Mouse (Mus musculus): ENCODE measurements around the gene Sfpq. TPM values are rescaled to one million over a fixed set of nuclear protein-coding genes. Genes with fewer than 3 reads are reported as not detected.

Gene Sfpq
- polyA plus RNA-seq, 1 experiment from 2014 or later = 312 TPM

DNA sequence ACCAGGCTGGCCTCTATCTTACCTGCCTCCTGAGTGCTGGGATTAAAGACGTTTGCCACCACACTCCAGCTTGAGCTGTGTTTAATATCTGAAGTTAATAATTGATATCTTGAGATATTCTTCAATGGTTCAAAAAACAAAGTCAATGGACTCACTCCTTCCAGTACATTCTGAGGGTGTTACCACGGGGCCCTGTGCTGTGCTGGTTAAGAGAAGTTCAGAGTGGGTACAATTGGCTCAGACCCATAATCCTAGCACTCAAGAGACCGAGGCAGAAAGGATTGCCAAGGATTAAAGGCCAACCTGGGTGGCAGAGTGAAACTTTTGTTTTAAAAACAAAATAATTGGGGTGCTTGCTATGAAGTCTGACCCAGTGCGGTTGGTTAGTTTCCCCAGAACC lies 4.8 kb upstream of the Sfpq start:
- Histone ChIP-seq H3K79me2 (ENCODE audit: inconsistent target) (no peaks in the 10 kb centered on the region), H3K4me3 (ENCODE audit: inconsistent target) (no peak overlapping the region; the same call in 1 of the 2 replicates), H3K36me3 (ENCODE audit: inconsistent target) (no peaks in the 10 kb centered on the region), H3K27ac (peak overlapping the region; percentile 43; the same call in 1 of the 2 replicates)
- WGBS (ENCODE audit: missing documents) = 96% methylated on average over 4 of the region's 4 CpGs

- Histone ChIP-seq H3K27ac (0 out of 2 replicates have a peak overlapping the region, but pooled peaks have one; percentile 17), H3K36me3 (ENCODE audit: inconsistent target) (0 out of 2 replicates have a peak, but pooled peaks cover 3% of the 10 kb centered on the region), H3K4me3 (ENCODE audit: inconsistent target) (peak overlapping the region; percentile 22), H3K79me2 (ENCODE audit: inconsistent target) (peaks cover 37% of the 10 kb centered on the region)
- WGBS (ENCODE audit: missing documents) = 9% methylated on average over 13 of the region's 13 CpGs
These were observed 543 bp upstream of the Sfpq start for GRCm38 (mm10) chr4:127020411-127021150.

GRCm38 (mm10) chr4:127021989-127022626 lies 984 bp downstream of the Sfpq start:
- Histone ChIP-seq H3K36me3 (ENCODE audit: inconsistent target) (peaks cover 17% of the 10 kb centered on the region; the same call in 1 of the 2 replicates), H3K4me3 (ENCODE audit: inconsistent target) (peak overlapping the region; percentile 90), H3K27ac (peak overlapping the region; percentile 13; the same call in 1 of the 2 replicates), H3K79me2 (ENCODE audit: inconsistent target) (peaks cover 52% of the 10 kb centered on the region)
- WGBS (ENCODE audit: missing documents) = 2% methylated on average over 53 of the region's 53 CpGs

- Histone ChIP-seq H3K27ac (no peak overlapping the region), H3K4me3 (ENCODE audit: inconsistent target) (peak overlapping the region; percentile 90), H3K36me3 (ENCODE audit: inconsistent target) (peaks cover 28% of the 10 kb centered on the region; the same call in 1 of the 2 replicates), H3K79me2 (ENCODE audit: inconsistent target) (peaks cover 63% of the 10 kb centered on the region)
- WGBS (ENCODE audit: missing documents) = 1% methylated on average over 9 of the region's 9 CpGs
These were observed 2.1 kb downstream of the Sfpq start for GRCm38 (mm10) chr4:127023201-127023600.

DNA sequence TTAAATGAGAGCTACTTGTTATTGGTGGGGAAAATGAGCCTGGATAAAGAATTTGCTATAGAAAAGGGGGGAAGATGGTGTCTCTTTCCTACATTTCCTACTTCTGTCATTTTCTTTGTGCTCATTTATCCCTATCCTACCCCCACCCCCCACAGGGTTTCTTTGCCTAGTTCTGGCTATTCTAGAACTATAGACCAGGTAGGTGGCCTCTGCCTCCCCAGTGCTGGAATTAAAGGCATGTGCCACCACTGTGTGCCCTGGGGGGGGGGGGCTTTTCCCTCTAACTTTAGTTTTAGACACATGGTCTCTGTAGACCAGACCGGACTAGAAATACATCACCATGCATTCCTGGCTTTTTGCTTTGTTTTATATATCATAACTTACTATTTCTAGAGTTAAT lies 3.1 kb downstream of the Sfpq start:
- 45% methylated on average over 1 of the region's 1 CpGs for WGBS (ENCODE audit: missing documents)

DNA sequence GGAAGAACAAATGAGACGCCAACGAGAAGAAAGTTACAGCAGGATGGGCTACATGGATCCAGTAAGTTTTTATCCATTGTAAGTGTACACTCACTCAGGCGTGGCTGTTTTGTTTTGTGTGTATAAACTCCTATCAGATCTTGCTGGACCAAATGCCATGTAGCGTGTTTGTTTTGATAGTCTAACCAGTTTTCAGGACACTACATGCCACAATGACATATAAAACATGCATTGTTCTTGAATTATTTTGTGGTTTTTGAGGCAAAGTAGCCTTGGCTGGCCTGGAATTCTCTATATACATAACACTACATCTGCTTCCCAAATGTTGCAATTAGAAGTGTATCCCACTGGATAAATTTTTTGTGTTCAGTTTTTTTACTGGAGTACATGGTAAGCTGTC lies 5.7 kb downstream of the Sfpq start:
- Histone ChIP-seq H3K36me3 (ENCODE audit: inconsistent target) (peaks cover 64% of the 10 kb centered on the region), H3K27ac (no peak overlapping the region), H3K4me3 (ENCODE audit: inconsistent target) (no peak overlapping the region), H3K79me2 (ENCODE audit: inconsistent target) (peaks cover 99% of the 10 kb centered on the region)
- 82% methylated on average over 3 of the region's 4 CpGs for WGBS (ENCODE audit: missing documents)

More for the DNA sequence above, 3.1 kb downstream of the Sfpq start:
- Histone ChIP-seq H3K36me3 (ENCODE audit: inconsistent target) (peaks cover 38% of the 10 kb centered on the region), H3K27ac (no peak overlapping the region), H3K4me3 (ENCODE audit: inconsistent target) (peak overlapping the region; percentile 90), H3K79me2 (ENCODE audit: inconsistent target) (peaks cover 73% of the 10 kb centered on the region)

GRCm38 (mm10) chr4:127027228-127028190 lies 6.4 kb downstream of the Sfpq start:
- 56% methylated on average over 4 of the region's 4 CpGs for WGBS (ENCODE audit: missing documents)
- Histone ChIP-seq H3K36me3 (ENCODE audit: inconsistent target) (peaks cover 71% of the 10 kb centered on the region), H3K27ac (no peak overlapping the region), H3K79me2 (ENCODE audit: inconsistent target) (peaks cover 100% of the 10 kb centered on the region), H3K4me3 (ENCODE audit: inconsistent target) (no peak overlapping the region)

- no peak overlapping the region for H3K27ac ChIP-seq
- 72% methylated on average over 3 of the region's 3 CpGs for WGBS (ENCODE audit: missing documents)
- peaks cover 33% of the 10 kb centered on the region for H3K79me2 ChIP-seq (ENCODE audit: inconsistent target)
These were observed 16.0 kb downstream of the Sfpq start for GRCm38 (mm10) chr4:127037158-127037557.

DNA sequence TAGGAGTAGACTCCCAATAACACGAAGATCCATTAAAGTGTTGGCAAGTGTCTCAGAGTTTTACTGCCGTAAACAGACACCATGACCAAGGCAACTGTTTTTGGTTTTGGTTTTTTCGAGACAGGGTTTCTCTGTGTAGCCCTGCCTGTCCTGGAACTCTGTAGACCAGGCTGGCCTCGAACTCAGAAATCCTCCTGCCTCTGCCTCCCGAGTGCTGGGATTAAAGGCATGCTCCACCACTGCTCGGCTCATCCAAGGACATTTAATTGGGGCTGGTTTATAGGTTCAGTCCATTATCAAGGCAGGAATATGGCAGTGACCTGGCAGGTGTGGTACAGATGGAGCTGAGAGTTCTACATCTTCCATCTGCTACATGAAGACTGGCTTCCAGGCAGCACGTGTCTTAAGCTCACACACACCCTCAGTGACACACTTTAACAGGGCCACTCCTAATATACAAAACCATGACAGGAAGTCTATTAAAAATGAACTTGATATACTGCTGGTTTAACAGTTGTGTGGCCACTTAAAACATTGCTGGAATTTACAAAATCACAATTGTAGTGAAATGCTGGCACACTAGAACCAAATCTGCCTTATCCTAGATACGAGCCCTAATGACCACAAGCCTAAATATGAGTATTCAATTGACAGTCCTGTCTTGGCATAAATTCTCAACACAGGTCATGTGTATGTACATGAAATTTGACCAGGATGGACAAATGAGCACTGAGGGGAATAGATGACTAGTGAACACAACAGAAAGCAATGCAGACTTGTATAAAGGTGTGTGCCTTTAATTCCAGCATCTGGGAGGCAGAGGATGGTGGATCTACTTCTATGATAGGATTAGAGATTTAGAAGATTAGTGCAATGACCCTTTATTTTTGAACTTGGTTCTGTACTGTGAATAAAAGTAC lies 17.0 kb downstream of the Sfpq start:
- WGBS (ENCODE audit: missing documents) = 93% methylated on average over 7 of the region's 8 CpGs
- Histone ChIP-seq H3K4me3 (ENCODE audit: inconsistent target) (no peak overlapping the region), H3K27ac (no peak overlapping the region), H3K36me3 (ENCODE audit: inconsistent target) (peaks cover 56% of the 10 kb centered on the region), H3K79me2 (ENCODE audit: inconsistent target) (peaks cover 23% of the 10 kb centered on the region)

More at GRCm38 (mm10) chr4:127037158-127037557, 16.0 kb downstream of the Sfpq start:
- peaks cover 65% of the 10 kb centered on the region for H3K36me3 ChIP-seq (ENCODE audit: inconsistent target)
- no peak overlapping the region for H3K4me3 ChIP-seq (ENCODE audit: inconsistent target)

DNA sequence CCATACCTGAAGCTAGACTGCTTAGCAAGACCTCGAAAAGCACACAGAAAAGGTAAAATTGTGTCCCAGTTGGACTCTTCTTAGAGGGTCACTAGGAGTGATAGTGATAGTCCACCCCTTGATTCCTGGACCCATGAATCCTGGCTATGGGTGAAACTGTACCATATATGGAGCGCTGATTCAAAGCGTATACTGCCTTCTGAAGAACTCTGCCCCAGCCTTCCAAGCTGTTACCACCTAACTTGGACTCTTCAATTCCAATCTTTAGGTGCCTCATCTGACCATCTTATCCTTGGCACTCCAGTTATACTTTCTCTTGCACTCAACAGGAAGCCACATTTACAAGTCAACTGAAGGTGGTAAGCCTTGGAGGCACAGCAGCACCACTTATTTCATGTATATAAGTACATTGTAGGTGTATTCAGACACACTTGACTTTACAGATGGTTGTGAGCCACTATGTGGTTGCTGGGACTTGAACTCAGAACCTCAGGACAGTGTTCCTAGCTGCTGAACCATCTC lies 17.8 kb downstream of the Sfpq start:
- WGBS (ENCODE audit: missing documents) = 90% methylated on average over 3 of the region's 3 CpGs
- Histone ChIP-seq H3K79me2 (ENCODE audit: inconsistent target) (peaks cover 15% of the 10 kb centered on the region), H3K4me3 (ENCODE audit: inconsistent target) (no peak overlapping the region), H3K27ac (no peak overlapping the region), H3K36me3 (ENCODE audit: inconsistent target) (peaks cover 49% of the 10 kb centered on the region)

- 96% methylated on average over 2 of the region's 3 CpGs for WGBS (ENCODE audit: missing documents)
- Histone ChIP-seq H3K36me3 (ENCODE audit: inconsistent target) (peaks cover 38% of the 10 kb centered on the region), H3K4me3 (ENCODE audit: inconsistent target) (no peak overlapping the region), H3K79me2 (ENCODE audit: inconsistent target) (peaks cover 4% of the 10 kb centered on the region; the same call in 1 of the 2 replicates), H3K27ac (no peak overlapping the region)
These were observed 18.9 kb downstream of the Sfpq start for GRCm38 (mm10) chr4:127039871-127040483.

DNA sequence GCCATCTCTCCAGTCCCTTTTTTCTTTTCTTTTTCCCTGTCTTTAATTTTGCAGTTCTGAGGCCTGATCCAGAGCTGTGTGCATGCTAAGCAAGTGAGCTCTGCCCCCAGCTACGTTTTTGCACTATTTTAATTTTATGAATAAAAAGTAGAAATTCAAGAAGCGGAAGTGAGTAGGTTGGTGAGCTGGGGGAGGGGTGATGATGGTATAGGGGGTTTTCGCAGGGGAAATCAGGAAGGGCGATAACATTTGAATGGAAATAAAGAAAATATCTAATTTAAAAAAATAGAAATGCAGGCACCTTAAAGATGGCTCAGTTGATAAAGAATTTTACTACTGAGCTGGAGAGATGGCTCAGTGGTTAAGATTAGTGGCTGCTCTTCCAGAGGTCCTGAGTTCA lies 22.4 kb downstream of the Sfpq start:
- no peaks in the 10 kb centered on the region for H3K79me2 ChIP-seq (ENCODE audit: inconsistent target)
- no peak overlapping the region for H3K4me3 ChIP-seq (ENCODE audit: inconsistent target)
- peaks cover 5% of the 10 kb centered on the region; the same call in 1 of the 2 replicates for H3K36me3 ChIP-seq (ENCODE audit: inconsistent target)
- WGBS (ENCODE audit: missing documents) = 56% methylated on average over 3 of the region's 4 CpGs
- H3K27ac ChIP-seq = no peak overlapping the region

DNA sequence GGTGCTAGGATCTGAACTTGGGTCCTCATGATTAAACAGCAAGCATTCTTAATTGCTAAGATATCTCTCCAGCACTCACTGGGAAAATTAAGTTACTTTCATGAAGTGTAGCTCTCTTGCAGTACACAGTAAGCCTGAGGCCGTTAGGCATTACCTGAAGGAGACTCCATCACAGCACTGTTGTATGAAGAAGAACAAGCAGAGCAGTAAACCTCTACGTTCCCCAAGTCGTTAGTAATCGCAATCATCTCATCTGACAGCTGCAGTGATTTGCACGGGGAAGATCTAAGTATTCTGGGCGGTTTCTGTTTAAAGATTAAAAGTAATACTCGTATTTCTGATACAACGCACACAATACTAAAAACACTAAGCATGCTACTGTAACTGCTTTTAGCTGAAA lies 30.0 kb downstream of the Sfpq start:
- Histone ChIP-seq H3K4me3 (ENCODE audit: inconsistent target) (no peak overlapping the region), H3K36me3 (ENCODE audit: inconsistent target) (peaks cover 19% of the 10 kb centered on the region), H3K27ac (no peak overlapping the region), H3K79me2 (ENCODE audit: inconsistent target) (no peaks in the 10 kb centered on the region)
- 97% methylated on average over 8 of the region's 8 CpGs for WGBS (ENCODE audit: missing documents)
